Mouse (Mus musculus) neural tube, embryonic 15.5 days (tissue): ENCODE results near the gene Ikbke. TPM values are rescaled to one million over a fixed set of nuclear protein-coding genes. Genes with fewer than 3 reads are reported as not detected.
"Not testable (repeated sequence)": the region's sequence is repeated elsewhere in the genome, so short reads cannot be mapped to it uniquely, and the experiment has no call there.

ENCODE experiments used
- ATAC-seq: fragments of 200-750 bp; cut with Nextera tagmentation; 2 replicates; pipeline ENCODE4 v1.8.0; 2017; ENCODE audit warnings: mild to moderate bottlenecking, moderate TSS enrichment, moderate library complexity; ENCODE audit not compliant: low FRiP score
- H3K27ac ChIP-seq: fragments of 300-500 bp; sonication (generic); replicated peaks from 2 replicates; pipeline ENCODE4 v1.5.1; 2015; ENCODE audit warnings: mild to moderate bottlenecking, inconsistent platforms
- H3K27me3 ChIP-seq: fragments of 300-500 bp; sonication (generic); replicated peaks from 2 replicates; pipeline ENCODE4 v1.6.1; 2015; ENCODE audit warnings: inconsistent platforms
- H3K36me3 ChIP-seq: fragments of 300-500 bp; sonication (generic); 2 replicates; pipeline ENCODE4 v1.6.1; 2015; ENCODE audit warnings: inconsistent platforms
- H3K4me1 ChIP-seq: fragments of 300-500 bp; sonication (generic); 2 replicates; pipeline ENCODE4 v1.6.1; 2015; ENCODE audit warnings: inconsistent platforms
- H3K4me2 ChIP-seq: fragments of 300-500 bp; sonication (generic); 2 replicates; pipeline ENCODE4 v1.6.1; 2015; ENCODE audit warnings: inconsistent platforms, mild to moderate bottlenecking, moderate library complexity
- H3K4me3 ChIP-seq: fragments of 300-500 bp; sonication (generic); replicated peaks from 2 replicates; pipeline ENCODE4 v1.5.1; 2015; ENCODE audit warnings: mild to moderate bottlenecking, inconsistent platforms
- H3K9ac ChIP-seq: fragments of 300-500 bp; sonication (generic); replicated peaks from 2 replicates; pipeline ENCODE4 v1.6.1; 2015; ENCODE audit warnings: mild to moderate bottlenecking, inconsistent platforms
- H3K9me3 ChIP-seq: fragments of 300-500 bp; sonication (generic); replicated peaks from 2 replicates; pipeline ENCODE4 v1.6.1; 2016; ENCODE audit warnings: inconsistent platforms
- WGBS: fragments of 180-500 bp; shearing (Covaris S2); methylation state at CpG from one replicate; pipeline ENCODE4 v1.1.7; 2015; ENCODE audit warnings: mixed read lengths; 5-methylcytosine and 5-hydroxymethylcytosine counted together
- polyA plus RNA-seq: library from polyadenylated mRNA; unstranded; fragments of >200 nt; fragmentation: Nextera tagmentation; extraction: Ambion mirVana; gene quantifications from 2 replicates; pipeline ENCODE4 v1.2.1, GENCODE M21; 2015

Ikbke gene
- polyA plus RNA-seq, 1 experiment from 2014 or later = 0.88 TPM

DNA sequence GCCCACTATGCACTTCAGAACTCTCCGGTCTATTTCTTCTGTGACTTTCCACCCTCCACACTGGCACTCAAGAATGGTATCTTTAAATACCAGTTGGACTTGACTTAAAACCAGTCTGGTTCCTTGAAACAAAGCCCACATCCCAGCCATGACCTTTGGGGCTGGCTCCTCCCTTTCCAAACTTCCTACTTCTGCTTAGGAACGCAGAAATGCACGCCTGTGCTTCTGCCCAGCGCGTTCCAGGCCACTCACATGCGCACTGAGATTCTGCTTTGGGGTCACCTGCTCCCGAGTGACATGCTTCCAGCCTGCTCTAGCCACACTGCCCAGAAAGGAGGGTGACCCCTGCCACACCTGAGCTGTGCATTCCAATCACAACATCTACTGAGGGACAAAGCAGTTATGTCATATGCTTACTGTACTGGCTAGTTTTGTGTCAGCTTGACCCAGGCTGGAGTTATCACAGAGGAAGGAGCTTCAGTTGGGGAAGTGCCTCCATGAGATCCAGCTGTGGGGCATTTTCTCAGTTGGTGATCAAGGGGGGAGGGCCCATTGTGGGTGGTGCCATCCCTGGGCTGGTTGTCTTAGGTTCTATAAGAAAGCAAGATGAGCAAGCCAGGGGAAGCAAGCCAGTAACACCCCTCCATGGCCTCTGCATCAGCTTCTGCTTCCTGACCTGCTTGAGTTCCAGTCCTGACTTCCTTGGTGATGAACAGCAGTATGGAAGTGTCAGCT is 26.7 kb downstream of the Ikbke start:
- H3K4me2 ChIP-seq, H3K36me3 ChIP-seq, H3K9ac ChIP-seq, H3K4me1 ChIP-seq, H3K9me3 ChIP-seq, H3K27ac ChIP-seq, H3K4me3 ChIP-seq, H3K27me3 ChIP-seq, ATAC-seq: not testable (repeated sequence)
- WGBS = 85% methylated on average over 7 of the region's 7 CpGs

DNA sequence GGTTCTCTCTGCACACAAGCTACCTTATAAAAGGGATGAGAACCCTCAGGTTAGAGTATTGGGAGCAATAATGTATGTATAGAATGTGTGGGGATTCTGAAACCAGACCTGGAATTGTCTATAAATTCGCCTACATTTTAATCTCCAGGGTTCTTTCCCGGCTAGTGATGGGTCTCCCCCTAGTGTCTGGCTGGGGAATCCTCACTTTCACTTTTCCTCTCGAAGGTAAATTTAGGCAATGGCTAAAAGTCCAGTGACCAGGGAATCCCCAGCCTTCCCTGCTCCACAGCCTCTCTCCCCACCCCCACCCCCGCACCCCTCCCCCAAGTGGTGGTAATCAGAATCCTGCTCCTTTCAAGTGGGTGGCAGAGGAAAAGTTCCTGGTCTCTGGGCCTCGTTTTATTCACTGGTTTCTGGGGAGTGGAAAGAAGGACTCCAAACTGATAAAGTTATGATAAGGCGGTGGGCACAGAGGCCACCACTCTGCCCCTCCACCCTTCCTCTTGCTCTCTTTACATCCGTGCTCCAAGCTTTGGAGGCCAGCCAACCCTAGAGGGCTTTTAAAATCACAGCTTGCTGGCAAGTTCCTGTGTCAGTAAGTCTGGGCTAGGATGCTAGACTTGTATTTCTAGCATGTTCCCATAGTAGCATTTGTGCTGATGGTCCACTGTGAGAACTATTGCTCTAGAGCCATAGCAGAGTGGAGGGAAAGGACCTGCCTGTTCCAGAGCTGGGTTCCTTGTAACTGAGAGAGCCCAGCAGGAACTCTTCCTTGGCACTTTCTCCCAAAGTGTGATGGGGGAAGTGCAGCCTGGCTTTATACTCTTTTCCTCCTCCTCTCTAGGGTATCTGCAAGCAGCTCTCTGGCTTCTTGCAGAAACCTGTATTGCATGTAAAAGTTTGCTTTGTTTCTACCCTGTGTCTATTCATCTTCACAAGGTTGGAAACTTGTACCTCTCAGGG is 32.7 kb downstream of the Ikbke start:
- 10% methylated on average over 7 of the region's 7 CpGs for WGBS

GRCm38 (mm10) chr1:131245926-131246325 is 33.5 kb downstream of the Ikbke start:
- WGBS = 7% methylated on average over 9 of the region's 9 CpGs
- H3K9me3 ChIP-seq = no peaks in the 10 kb centered on the region
- H3K4me3 ChIP-seq = peak overlapping the region; percentile 87
- ATAC-seq = peak; percentile 46
- H3K4me2 ChIP-seq = peak overlapping the region; percentile 76
- H3K4me1 ChIP-seq = peaks cover 36% of the 10 kb centered on the region
- no peak overlapping the region for H3K9ac ChIP-seq
- no peaks in the 10 kb centered on the region for H3K36me3 ChIP-seq
- no peak overlapping the region for H3K27ac ChIP-seq
- peaks cover 26% of the 10 kb centered on the region for H3K27me3 ChIP-seq

More for the DNA sequence above, 32.7 kb downstream of the Ikbke start:
- H3K4me2 ChIP-seq = peak overlapping the region; percentile 30
- no peak for ATAC-seq
- no peak overlapping the region; the same call in 1 of the 2 replicates for H3K4me3 ChIP-seq
- peaks cover 36% of the 10 kb centered on the region for H3K4me1 ChIP-seq
- H3K36me3 ChIP-seq = no peaks in the 10 kb centered on the region
- H3K9me3 ChIP-seq = no peaks in the 10 kb centered on the region
- no peak overlapping the region for H3K27ac ChIP-seq
- H3K9ac ChIP-seq = no peak overlapping the region
- H3K27me3 ChIP-seq = peaks cover 26% of the 10 kb centered on the region

GRCm38 (mm10) chr1:131245089-131245856 is 34.1 kb downstream of the Ikbke start, which contains the start of gene Rassf5:
Gene Rassf5 (minus strand): TSS chr1:131245258.
- H3K9me3 ChIP-seq = no peaks in the 10 kb centered on the region
- no peaks in the 10 kb centered on the region for H3K36me3 ChIP-seq
- H3K9ac ChIP-seq = peak within 1 kb of the TSS; percentile 84
- peaks cover 26% of the 10 kb centered on the region for H3K27me3 ChIP-seq
- 1% methylated on average over 57 of the region's 60 CpGs for WGBS
- peak; percentile 81 for ATAC-seq
- H3K4me2 ChIP-seq = peak within 1 kb of the TSS; percentile 76
- peak within 1 kb of the TSS; percentile 37; the same call in 1 of the 2 replicates for H3K27ac ChIP-seq
- H3K4me3 ChIP-seq = peak within 1 kb of the TSS; percentile 87
- peaks cover 41% of the 10 kb centered on the region for H3K4me1 ChIP-seq

DNA sequence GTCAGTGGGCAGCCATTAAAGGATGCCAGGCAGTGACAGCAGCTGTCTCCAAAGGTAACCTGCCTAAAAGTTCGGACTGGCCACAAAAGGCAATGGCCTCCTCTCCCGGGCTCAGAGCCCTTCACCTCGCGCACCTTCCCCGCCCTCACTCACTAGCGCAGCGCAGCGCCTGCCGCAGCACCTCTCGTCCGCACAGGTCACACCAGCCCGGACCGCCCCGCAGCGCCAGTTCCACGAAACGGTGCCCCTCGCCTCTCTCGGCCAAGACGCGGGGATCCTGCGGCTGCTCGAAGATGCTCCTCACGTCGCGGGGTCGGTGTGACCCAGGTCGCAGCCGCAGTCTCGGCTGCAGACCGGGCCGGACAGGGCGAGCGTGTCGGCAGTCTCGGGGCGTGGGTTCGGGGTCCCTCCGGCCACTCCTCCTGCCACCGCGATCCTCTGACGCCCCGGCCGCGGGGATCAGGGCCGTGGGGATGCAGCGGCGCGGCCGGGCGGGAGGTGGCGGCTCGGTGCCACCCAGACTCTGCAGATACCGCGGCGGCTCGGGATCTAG is 34.8 kb downstream of the Ikbke start:
- Histone ChIP-seq H3K4me3 (peak overlapping the region; percentile 87), H3K4me1 (peaks cover 48% of the 10 kb centered on the region), H3K4me2 (peak overlapping the region; percentile 76), H3K9me3 (no peaks in the 10 kb centered on the region), H3K27me3 (peaks cover 26% of the 10 kb centered on the region), H3K9ac (peak overlapping the region; percentile 84), H3K36me3 (no peaks in the 10 kb centered on the region), H3K27ac (peak overlapping the region; percentile 37; the same call in 1 of the 2 replicates)
- ATAC-seq = peak; percentile 51
- under 1% methylated on average over 57 of the region's 57 CpGs for WGBS

DNA sequence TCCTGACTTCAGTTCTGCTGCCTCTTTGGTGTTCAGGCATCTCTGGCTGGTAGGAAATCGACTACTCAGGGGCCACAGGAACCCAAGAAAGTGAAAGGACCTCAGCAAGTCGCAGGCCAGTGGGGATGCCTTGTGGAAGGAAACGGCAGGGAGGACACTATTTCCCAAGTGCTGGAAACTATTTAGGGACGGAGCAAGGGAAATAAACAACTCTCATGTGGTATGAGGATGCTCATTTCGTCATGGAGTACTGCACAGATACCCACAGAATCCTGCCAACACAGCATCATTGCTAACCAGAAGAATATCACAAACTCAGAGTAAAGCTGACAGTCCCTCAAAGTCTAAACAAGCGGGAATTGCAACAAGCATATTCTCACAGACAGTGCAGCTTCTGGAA is 36.5 kb downstream of the Ikbke start:
- peaks cover 26% of the 10 kb centered on the region for H3K27me3 ChIP-seq
- H3K4me1 ChIP-seq = peaks cover 56% of the 10 kb centered on the region
- no peak for ATAC-seq
- no peak overlapping the region for H3K9ac ChIP-seq
- H3K4me2 ChIP-seq = peak overlapping the region; percentile 76
- H3K9me3 ChIP-seq = no peaks in the 10 kb centered on the region
- H3K36me3 ChIP-seq = no peaks in the 10 kb centered on the region
- WGBS = 61% methylated on average over 6 of the region's 6 CpGs
- no peak overlapping the region for H3K27ac ChIP-seq
- no peak overlapping the region for H3K4me3 ChIP-seq

DNA sequence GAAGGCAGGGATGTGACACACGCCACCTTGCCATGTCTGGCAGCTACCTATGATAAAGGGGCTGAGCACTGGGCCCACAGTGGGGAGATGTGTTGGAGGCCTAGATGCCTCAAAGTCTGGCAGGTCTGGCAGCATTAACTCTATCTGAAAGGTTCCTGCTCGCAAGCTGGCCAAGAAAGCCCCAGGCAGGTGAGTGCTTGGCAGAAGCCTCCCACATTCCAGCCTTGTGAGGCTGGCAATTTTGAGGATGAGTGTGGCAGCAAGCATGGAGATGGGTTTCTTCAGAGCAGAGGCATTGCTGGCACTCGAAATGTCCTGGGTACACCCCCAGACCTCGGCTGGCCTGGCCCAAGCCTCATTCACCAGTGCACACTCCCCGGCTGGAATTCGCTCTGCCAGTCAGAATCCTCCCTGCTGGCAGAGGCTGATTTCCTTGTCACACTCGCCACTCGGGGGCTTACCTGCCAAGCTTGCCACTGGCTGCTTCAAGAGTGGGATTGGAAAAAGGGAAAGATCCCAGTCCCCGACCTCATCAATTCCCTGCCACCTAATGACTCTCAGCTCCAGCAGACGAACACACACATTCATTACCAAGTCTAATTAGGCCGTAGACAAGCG is 39.7 kb downstream of the Ikbke start:
- Histone ChIP-seq H3K9ac (no peak overlapping the region), H3K9me3 (no peaks in the 10 kb centered on the region), H3K36me3 (no peaks in the 10 kb centered on the region), H3K27me3 (peaks cover 22% of the 10 kb centered on the region), H3K4me3 (no peak overlapping the region), H3K27ac (peak overlapping the region; percentile 30; the same call in 1 of the 2 replicates), H3K4me1 (peaks cover 39% of the 10 kb centered on the region), H3K4me2 (no peak overlapping the region)
- WGBS = 51% methylated on average over 12 of the region's 12 CpGs
- ATAC-seq = no peak

DNA sequence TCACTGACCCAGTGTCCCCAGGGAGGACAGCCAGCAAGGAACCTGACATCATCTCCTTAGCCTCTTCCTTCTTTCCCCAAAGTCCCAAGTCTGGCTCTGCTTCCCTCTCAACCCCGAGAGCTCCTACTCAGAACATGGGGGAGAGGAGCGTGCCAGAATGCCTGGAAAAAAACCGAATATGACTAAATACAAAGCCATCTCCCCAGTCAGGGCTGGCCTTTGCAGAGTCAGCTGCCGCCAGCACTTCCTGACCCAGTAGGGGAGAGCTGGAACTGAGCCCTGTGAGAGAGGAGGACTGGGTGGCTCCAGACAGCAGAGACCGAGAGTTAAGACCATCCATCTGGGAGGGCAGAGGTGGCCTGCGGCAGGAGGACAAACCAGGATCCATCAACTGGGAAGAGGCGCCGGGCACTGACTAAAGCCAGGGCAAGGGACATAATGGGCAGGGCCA is 40.5 kb downstream of the Ikbke start:
- H3K4me3 ChIP-seq = no peak overlapping the region
- no peak overlapping the region for H3K27ac ChIP-seq
- peaks cover 15% of the 10 kb centered on the region for H3K27me3 ChIP-seq
- no peak for ATAC-seq
- peaks cover 33% of the 10 kb centered on the region for H3K4me1 ChIP-seq
- WGBS = 65% methylated on average over 8 of the region's 8 CpGs
- H3K4me2 ChIP-seq = no peak overlapping the region
- H3K9ac ChIP-seq = no peak overlapping the region
- no peaks in the 10 kb centered on the region for H3K36me3 ChIP-seq
- H3K9me3 ChIP-seq = no peaks in the 10 kb centered on the region

- no peak overlapping the region for H3K27ac ChIP-seq
- no peak overlapping the region for H3K4me3 ChIP-seq
- peaks cover 21% of the 10 kb centered on the region for H3K4me1 ChIP-seq
- no peak overlapping the region for H3K9ac ChIP-seq
- 74% methylated on average over 7 of the region's 7 CpGs for WGBS
- no peak for ATAC-seq
- no peak overlapping the region for H3K4me2 ChIP-seq
- no peaks in the 10 kb centered on the region for H3K36me3 ChIP-seq
- no peaks in the 10 kb centered on the region for H3K27me3 ChIP-seq
- no peaks in the 10 kb centered on the region for H3K9me3 ChIP-seq
Observed at GRCm38 (mm10) chr1:131236077-131236476, 43.3 kb downstream of the Ikbke start.

DNA sequence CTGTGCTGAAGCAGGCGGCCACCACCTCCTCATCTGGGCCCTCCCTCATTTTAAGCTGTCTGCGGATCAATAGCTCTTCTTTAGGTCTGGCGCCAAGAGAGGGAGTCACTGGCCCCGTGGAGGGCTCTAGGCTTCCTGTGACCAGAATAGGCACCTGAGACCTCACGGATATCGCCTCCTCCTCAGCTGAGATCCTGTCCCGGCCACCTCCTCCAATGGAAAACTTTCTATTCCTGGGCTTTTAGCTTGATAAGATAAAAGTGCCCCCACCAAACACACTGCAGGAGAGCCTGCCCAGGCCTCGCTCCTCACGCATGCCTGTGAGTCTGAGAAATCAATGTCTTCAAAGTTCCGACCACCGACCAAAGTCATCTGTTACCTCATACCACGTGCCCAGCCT is 45.9 kb downstream of the Ikbke start:
- Histone ChIP-seq H3K27me3 (no peaks in the 10 kb centered on the region), H3K9ac (no peak overlapping the region), H3K4me2 (no peak overlapping the region), H3K9me3 (no peaks in the 10 kb centered on the region), H3K27ac (no peak overlapping the region), H3K36me3 (no peaks in the 10 kb centered on the region), H3K4me1 (no peaks in the 10 kb centered on the region), H3K4me3 (no peak overlapping the region)
- 73% methylated on average over 12 of the region's 12 CpGs for WGBS
- no peak for ATAC-seq
